In the genomic region with DNA sequence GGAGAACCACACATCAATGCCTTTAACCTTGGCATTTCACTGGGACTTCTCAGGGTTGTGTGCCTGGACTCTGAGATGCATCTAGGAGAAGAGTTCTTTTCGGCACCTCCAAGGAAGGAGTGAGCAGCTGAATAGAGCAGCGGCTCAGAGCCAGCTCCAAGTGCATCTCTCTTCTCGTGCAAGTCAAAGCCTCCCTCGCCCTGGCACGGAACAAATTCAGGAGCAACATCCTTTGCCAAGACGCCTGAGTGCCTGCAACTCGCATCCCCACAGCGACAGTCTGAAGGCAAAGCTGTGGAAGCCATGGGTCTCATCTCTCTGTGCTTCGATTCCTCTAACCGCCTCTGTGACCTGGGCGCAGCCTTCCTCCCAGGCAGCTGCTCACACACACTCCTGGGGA, we compare ENCODE assay signal across 29 mouse cellular contexts. TPM values are rescaled to one million over a fixed set of nuclear protein-coding genes. Genes with fewer than 3 reads are reported as not detected.
A peak's percentile ranks its signal among the peaks of the same experiment; 100 is the strongest.
DNase-seq lines count a peak whose midpoint lies in the region; ATAC-seq and TF ChIP-seq lines count a peak whose summit lies in the region.
"Had no signal": no experiment of that assay in that cellular context is flagged by ENCODE, and none has a peak within 500 bp of the region (broad histone marks: within the 10 kb centered on the region; RNA-seq: fewer than 3 reads in every experiment).

No protein-coding gene starts in this region.

- peak; percentile 19 to 42 for DNase-seq in cerebellum, postnatal 25 days
- no peak for DNase-seq in cerebellum, adult 9-11 months
- DNase-seq in lung, postnatal 10 days = peak; percentile 17
- DNase-seq in lung, adult 2 months = no peak
- DNase-seq in right cerebral cortex, postnatal 25 days = peak; percentile 14
- no peak for DNase-seq in adrenal gland, postnatal 14 days
- DNase-seq: adrenal gland, postnatal 36 days; cerebellum, adult 11-12 months; gastrocnemius, postnatal 14 days; heart, adult 2 months; kidney, adult 8-10 months; kidney, postnatal 14 days; liver, postnatal 0 days; lung, postnatal 14 days; thymus, adult 18-20 months; thymus, postnatal 36 days had no signal

- 86% methylated on average over 11 of the region's 11 CpGs for WGBS in hindbrain, embryonic 16.5 days
- WGBS in hindbrain, embryonic 13.5 days = 92% methylated on average over 11 of the region's 11 CpGs
- WGBS in lung, adult 2 months = 91% methylated on average over 11 of the region's 11 CpGs

- H3K4me3 ChIP-seq in hindbrain, embryonic 16.5 days (ENCODE audit: low read length) = no peak overlapping the region
- H3K4me3 ChIP-seq in hindbrain, embryonic 13.5 days = no peak overlapping the region
- H3K4me3 ChIP-seq in lung, adult 2 months (replicated peaks; ENCODE audit: extremely low read depth, low read depth, low read length) = no peak overlapping the region
- H3K4me3 ChIP-seq: embryonic facial prominence, embryonic 10.5 days; heart, adult 2 months; intestine, embryonic 15.5 days; limb, embryonic 12.5 days; midbrain, embryonic 12.5 days; stomach, embryonic 15.5 days had no signal

- no peaks in the 10 kb centered on the region for H3K27me3 ChIP-seq in hindbrain, embryonic 16.5 days (replicated peaks; ENCODE audit: control insufficient read depth, insufficient read depth, low read length)
- H3K27me3 ChIP-seq in hindbrain, embryonic 13.5 days = no peaks in the 10 kb centered on the region
- H3K27me3 ChIP-seq: intestine, embryonic 15.5 days; limb, embryonic 12.5 days; midbrain, embryonic 12.5 days; stomach, embryonic 15.5 days had no signal

- peaks cover 4% of the 10 kb centered on the region; the same call in 1 of the 2 replicates for H3K4me1 ChIP-seq in hindbrain, embryonic 16.5 days (ENCODE audit: control insufficient read depth, insufficient read depth, low read depth, low read length)
- H3K4me1 ChIP-seq in hindbrain, embryonic 13.5 days (replicated peaks) = peaks cover 9% of the 10 kb centered on the region; the same call in 1 of the 2 replicates
- no peaks in the 10 kb centered on the region; the same call in 1 of the 2 replicates for H3K4me1 ChIP-seq in lung, adult 2 months (ENCODE audit: control insufficient read depth, insufficient read depth, low read length)
- H3K4me1 ChIP-seq: intestine, embryonic 15.5 days had no signal

- H3K4me2 ChIP-seq in hindbrain, embryonic 16.5 days (ENCODE audit: low read length) = no peak overlapping the region
- no peak overlapping the region for H3K4me2 ChIP-seq in hindbrain, embryonic 13.5 days
- H3K4me2 ChIP-seq: hindbrain, embryonic 14.5 days; intestine, embryonic 15.5 days; limb, embryonic 12.5 days; liver, embryonic 11.5 days; midbrain, embryonic 12.5 days; stomach, embryonic 15.5 days had no signal

- ATAC-seq in hindbrain, embryonic 16.5 days = peak; percentile 37; the same call in 1 of the 2 replicates
- no peak for ATAC-seq in hindbrain, embryonic 13.5 days (ENCODE audit: low FRiP score)
- ATAC-seq: CD4-positive, CD25-positive, alpha-beta regulatory T cell, adult 4 months; forebrain, embryonic 16.5 days; intestine, embryonic 15.5 days; liver, postnatal 0 days had no signal

- no peak for TF ChIP-seq CTCF in lung, adult 2 months (IDR thresholded peaks at IDR 0.05; ENCODE audit: insufficient read depth, low read length)

- no peaks in the 10 kb centered on the region; the same call in 1 of the 2 replicates for H3K36me3 ChIP-seq in hindbrain, embryonic 16.5 days (ENCODE audit: control insufficient read depth, insufficient read depth, low read length)
- H3K36me3 ChIP-seq in hindbrain, embryonic 13.5 days = peaks cover 36% of the 10 kb centered on the region
- H3K36me3 ChIP-seq: intestine, embryonic 15.5 days had no signal

- TF ChIP-seq POLR2A in lung, adult 2 months (IDR thresholded peaks at IDR 0.05; ENCODE audit: borderline replicate concordance, extremely low read depth, low read depth, low read length) = no peak

- no peaks in the 10 kb centered on the region for H3K9me3 ChIP-seq in hindbrain, embryonic 16.5 days (ENCODE audit: control insufficient read depth, low read length)
- H3K9me3 ChIP-seq in hindbrain, embryonic 13.5 days = no peaks in the 10 kb centered on the region
- H3K9me3 ChIP-seq: embryonic facial prominence, embryonic 10.5 days; intestine, embryonic 15.5 days; limb, embryonic 12.5 days; midbrain, embryonic 12.5 days; stomach, embryonic 15.5 days had no signal

- H3K9ac ChIP-seq in hindbrain, embryonic 16.5 days (ENCODE audit: low read depth, low read length) = no peak overlapping the region
- no peak overlapping the region for H3K9ac ChIP-seq in hindbrain, embryonic 13.5 days
- H3K9ac ChIP-seq: hindbrain, embryonic 14.5 days; intestine, embryonic 15.5 days; limb, embryonic 12.5 days; liver, postnatal 0 days; midbrain, embryonic 12.5 days; stomach, embryonic 15.5 days had no signal

- H3K27ac ChIP-seq in hindbrain, embryonic 16.5 days (ENCODE audit: low read depth, low read length) = no peak overlapping the region
- H3K27ac ChIP-seq in hindbrain, embryonic 13.5 days = no peak overlapping the region
- H3K27ac ChIP-seq: embryonic facial prominence, embryonic 10.5 days; heart, adult 2 months; hindbrain, embryonic 14.5 days; intestine, embryonic 15.5 days; limb, embryonic 12.5 days; midbrain, embryonic 12.5 days; stomach, embryonic 15.5 days had no signal

RNA-seq across cellular contexts. Expression of gene Fbn1, which starts 56.1 kb away (rescaled TPM):
- 2.1 and 3.6 TPM in 2 replicates for polyA plus RNA-seq in hindbrain, embryonic 16.5 days (2015; fragmentation: Nextera tagmentation; extraction: Ambion mirVana)
- polyA plus RNA-seq in hindbrain, embryonic 13.5 days (2015; fragmentation: Nextera tagmentation; extraction: Ambion mirVana) = 2.7 and 3.8 TPM in 2 replicates
- polyA plus RNA-seq in lung, adult 2 months (2012; rRNA removed) = 20.2 and 30.6 TPM in 2 replicates
- 88.2 and 93.1 TPM in 2 replicates for total RNA-seq in adrenal gland, postnatal 14 days (2021)
- total RNA-seq: monocyte, adult 5-6 weeks had no signal
- polyA plus RNA-seq: CD4-positive, CD25-positive, alpha-beta regulatory T cell, adult 4 months had no signal

RNA-seq across cellular contexts. Expression of gene Gm9913, which starts 59.0 kb away (rescaled TPM):
- polyA plus RNA-seq in hindbrain, embryonic 16.5 days (2015; fragmentation: Nextera tagmentation; extraction: Ambion mirVana) = 0.08 and 0.10 TPM in 2 replicates
- polyA plus RNA-seq in hindbrain, embryonic 13.5 days (2015; fragmentation: Nextera tagmentation; extraction: Ambion mirVana) = 0.12 and 0.17 TPM in 2 replicates
- polyA plus RNA-seq in lung, adult 2 months (2012; rRNA removed) = 0.43 and 0.52 TPM in 2 replicates
- 0.11 TPM in 1 of 2 replicates, not detected in the other for total RNA-seq in adrenal gland, postnatal 14 days (2021)
- total RNA-seq: adrenal gland, postnatal 36 days; megakaryocyte progenitor cell, adult 5-6 weeks; monocyte, adult 5-6 weeks had no signal
- polyA plus RNA-seq: CD4-positive, CD25-positive, alpha-beta regulatory T cell, adult 4 months; hindbrain, embryonic 14.5 days; liver, postnatal 0 days had no signal

Comparison
In these comparisons a context has a peak if more than half of its experiments do, and no peak if none do; other contexts are left out.
1. DNase-seq: peak in cerebellum, postnatal 25 days (2 of 2), lung, postnatal 10 days (single experiment) and right cerebral cortex, postnatal 25 days (single experiment); none in cerebellum, adult 9-11 months (single experiment), lung, adult 2 months (single experiment) and adrenal gland, postnatal 14 days (single experiment).